Mouse (Mus musculus): ENCODE results near the gene Tmem169. TPM values are rescaled to one million over a fixed set of nuclear protein-coding genes. Genes with fewer than 3 reads are reported as not detected.
"Not testable (repeated sequence)": the region's sequence is repeated elsewhere in the genome, so short reads cannot be mapped to it uniquely, and the experiment has no call there.

The Tmem169 gene
- 0.76 and 1.5 TPM in 2 replicates for polyA plus RNA-seq (2015; fragmentation: Nextera tagmentation; extraction: Ambion mirVana)

GRCm38 (mm10) chr1:72283992-72284485 lies at the start of gene Tmem169, which contains the start of gene Pecr:
Gene Tmem169 (plus strand): TSS chr1:72284369.
Gene Pecr (minus strand): TSS chr1:72284314.
- Histone ChIP-seq H3K4me1 (peaks cover 11% of the 10 kb centered on the region), H3K27me3 (peaks cover 13% of the 10 kb centered on the region), H3K4me2 (peak within 1 kb of the TSS; percentile 85), H3K9ac (peak within 1 kb of the TSS; percentile 72), H3K36me3 (no peaks in the 10 kb centered on the region), H3K27ac (0 out of 2 replicates have a peak within 1 kb of the TSS, but pooled peaks have one; percentile 27), H3K9me3 (no peaks in the 10 kb centered on the region), H3K4me3 (peak within 1 kb of the TSS; percentile 58)
- peak; percentile 100 for ATAC-seq (ENCODE audit: borderline replicate concordance, extremely low read depth, low FRiP score, low TSS enrichment)
- under 1% methylated on average over 30 of the region's 30 CpGs for WGBS

GRCm38 (mm10) chr1:72236363-72237006 lies 47.7 kb upstream of the Tmem169 start:
- H3K36me3 ChIP-seq, H3K9me3 ChIP-seq, H3K27me3 ChIP-seq: not testable (repeated sequence)
- 0% methylated on average over 38 of the region's 50 CpGs for WGBS
- ATAC-seq (ENCODE audit: borderline replicate concordance, extremely low read depth, low FRiP score, low TSS enrichment): peak; percentile 86
- H3K9ac ChIP-seq: peak overlapping the region; percentile 45
- H3K27ac ChIP-seq: peak overlapping the region; percentile 62
- peak overlapping the region; percentile 52 for H3K4me3 ChIP-seq
- peaks cover 16% of the 10 kb centered on the region for H3K4me1 ChIP-seq
- H3K4me2 ChIP-seq: peak overlapping the region; percentile 73

- 1% methylated on average over 13 of the region's 13 CpGs for WGBS
- Histone ChIP-seq H3K4me3 (no peak overlapping the region), H3K4me1 (peaks cover 16% of the 10 kb centered on the region), H3K4me2 (peak overlapping the region; percentile 41), H3K27ac (no peak overlapping the region), H3K9ac (no peak overlapping the region), H3K27me3 (peaks cover 5% of the 10 kb centered on the region; the same call in 1 of the 2 replicates), H3K9me3 (no peaks in the 10 kb centered on the region), H3K36me3 (no peaks in the 10 kb centered on the region)
- peak; percentile 66 for ATAC-seq (ENCODE audit: borderline replicate concordance, extremely low read depth, low FRiP score, low TSS enrichment)
Observed at GRCm38 (mm10) chr1:72237007-72237775, 47.0 kb upstream of the Tmem169 start.

- no peak for ATAC-seq (ENCODE audit: borderline replicate concordance, extremely low read depth, low FRiP score, low TSS enrichment)
- 60% methylated on average over 10 of the region's 10 CpGs for WGBS
- Histone ChIP-seq H3K27me3 (peaks cover 5% of the 10 kb centered on the region; the same call in 1 of the 2 replicates), H3K9me3 (no peaks in the 10 kb centered on the region), H3K4me2 (peak overlapping the region; percentile 41; the same call in 1 of the 2 replicates), H3K9ac (no peak overlapping the region; the same call in 1 of the 2 replicates), H3K27ac (no peak overlapping the region), H3K4me3 (no peak overlapping the region), H3K36me3 (no peaks in the 10 kb centered on the region), H3K4me1 (peaks cover 16% of the 10 kb centered on the region)
Observed at GRCm38 (mm10) chr1:72238016-72238580, 46.1 kb upstream of the Tmem169 start.

GRCm38 (mm10) chr1:72239113-72239512 lies 45.1 kb upstream of the Tmem169 start:
- H3K36me3 ChIP-seq; H3K4me3 ChIP-seq; H3K4me2 ChIP-seq; ATAC-seq (ENCODE audit: borderline replicate concordance, extremely low read depth, low FRiP score, low TSS enrichment); H3K27me3 ChIP-seq; H3K27ac ChIP-seq; H3K9me3 ChIP-seq; H3K9ac ChIP-seq: not testable (repeated sequence)
- WGBS: 81% methylated on average over 3 of the region's 3 CpGs
- H3K4me1 ChIP-seq: peaks cover 16% of the 10 kb centered on the region

- WGBS: 89% methylated on average over 5 of the region's 5 CpGs
- Histone ChIP-seq H3K4me2 (no peak overlapping the region), H3K9me3 (no peaks in the 10 kb centered on the region), H3K36me3 (no peaks in the 10 kb centered on the region), H3K27me3 (no peaks in the 10 kb centered on the region), H3K4me3 (no peak overlapping the region), H3K27ac (no peak overlapping the region), H3K9ac (no peak overlapping the region), H3K4me1 (peaks cover 7% of the 10 kb centered on the region)
- no peak for ATAC-seq (ENCODE audit: borderline replicate concordance, extremely low read depth, low FRiP score, low TSS enrichment)
Observed at GRCm38 (mm10) chr1:72242581-72243143, 41.5 kb upstream of the Tmem169 start.

- no peaks in the 10 kb centered on the region for H3K4me1 ChIP-seq
- peak overlapping the region; percentile 77 for H3K4me2 ChIP-seq
- peak overlapping the region; percentile 46 for H3K4me3 ChIP-seq
- no peaks in the 10 kb centered on the region for H3K9me3 ChIP-seq
- H3K27me3 ChIP-seq: no peaks in the 10 kb centered on the region
- no peaks in the 10 kb centered on the region for H3K36me3 ChIP-seq
- peak; percentile 96 for ATAC-seq (ENCODE audit: borderline replicate concordance, extremely low read depth, low FRiP score, low TSS enrichment)
- peak overlapping the region; percentile 74 for H3K9ac ChIP-seq
- peak overlapping the region; percentile 97 for H3K27ac ChIP-seq
- 1% methylated on average over 47 of the region's 47 CpGs for WGBS
Observed at GRCm38 (mm10) chr1:72243656-72244316, 40.4 kb upstream of the Tmem169 start.

GRCm38 (mm10) chr1:72244317-72245036 lies 39.7 kb upstream of the Tmem169 start:
- no peaks in the 10 kb centered on the region for H3K4me1 ChIP-seq
- H3K27ac ChIP-seq: peak overlapping the region; percentile 97
- H3K9ac ChIP-seq: no peak overlapping the region
- peak overlapping the region; percentile 46; the same call in 1 of the 2 replicates for H3K4me3 ChIP-seq
- peak overlapping the region; percentile 77 for H3K4me2 ChIP-seq
- no peaks in the 10 kb centered on the region for H3K27me3 ChIP-seq
- no peak; the same call in none of the 2 replicates for ATAC-seq (ENCODE audit: borderline replicate concordance, extremely low read depth, low FRiP score, low TSS enrichment)
- no peaks in the 10 kb centered on the region for H3K36me3 ChIP-seq
- WGBS: under 1% methylated on average over 12 of the region's 12 CpGs
- no peaks in the 10 kb centered on the region for H3K9me3 ChIP-seq

- not testable (repeated sequence) for ATAC-seq (ENCODE audit: borderline replicate concordance, extremely low read depth, low FRiP score, low TSS enrichment); H3K4me1 ChIP-seq; H3K4me2 ChIP-seq; H3K36me3 ChIP-seq; H3K27me3 ChIP-seq; H3K9me3 ChIP-seq; H3K9ac ChIP-seq; H3K4me3 ChIP-seq; H3K27ac ChIP-seq
- WGBS: 49% methylated on average over 9 of the region's 9 CpGs
Observed at GRCm38 (mm10) chr1:72248226-72248737, 35.9 kb upstream of the Tmem169 start.

GRCm38 (mm10) chr1:72251806-72252205 lies 32.4 kb upstream of the Tmem169 start:
- H3K36me3 ChIP-seq: no peaks in the 10 kb centered on the region
- no peak overlapping the region for H3K4me3 ChIP-seq
- no peak overlapping the region for H3K27ac ChIP-seq
- H3K27me3 ChIP-seq: no peaks in the 10 kb centered on the region
- no peaks in the 10 kb centered on the region for H3K9me3 ChIP-seq
- ATAC-seq (ENCODE audit: borderline replicate concordance, extremely low read depth, low FRiP score, low TSS enrichment): no peak
- no peak overlapping the region for H3K9ac ChIP-seq
- WGBS: 88% methylated on average over 1 of the region's 1 CpGs
- H3K4me2 ChIP-seq: no peak overlapping the region
- H3K4me1 ChIP-seq: peaks cover 18% of the 10 kb centered on the region; the same call in 1 of the 2 replicates

Data from lung, embryonic 15.5 days (tissue).